Mouse (Mus musculus) heart, embryonic 11.5 days (tissue): ENCODE measurements around the gene Ppfia2. TPM values are rescaled to one million over a fixed set of nuclear protein-coding genes. Genes with fewer than 3 reads are reported as not detected.

ENCODE experiments used
- ATAC-seq: fragments of 200-750 bp; cut with Nextera tagmentation; replicated peaks from 2 replicates; pipeline ENCODE4 v1.8.0; 2017; ENCODE audit warnings: moderate library complexity; ENCODE audit not compliant: insufficient number of reproducible peaks, low FRiP score, low TSS enrichment
- H3K27ac ChIP-seq: fragments of 300-500 bp; sonication (generic); 2 replicates; pipeline ENCODE4 v1.5.1; 2014; ENCODE audit warnings: mild to moderate bottlenecking, low read depth, low read length
- H3K27me3 ChIP-seq: fragments of 300-500 bp; sonication (generic); 2 replicates; pipeline ENCODE4 v1.6.1; 2014; ENCODE audit warnings: mild to moderate bottlenecking, low read length, mixed read lengths; ENCODE audit not compliant: control insufficient read depth, insufficient read depth
- H3K36me3 ChIP-seq: fragments of 300-500 bp; sonication (generic); 2 replicates; pipeline ENCODE4 v1.6.1; 2014; ENCODE audit warnings: mild to moderate bottlenecking, low read length, moderate library complexity, mixed read lengths; ENCODE audit not compliant: control insufficient read depth, insufficient read depth
- H3K4me1 ChIP-seq: fragments of 300-500 bp; sonication (generic); 2 replicates; pipeline ENCODE4 v1.6.1; 2014; ENCODE audit warnings: low read length; ENCODE audit not compliant: control insufficient read depth, insufficient read depth
- H3K4me2 ChIP-seq: fragments of 300-500 bp; sonication (generic); 2 replicates; pipeline ENCODE4 v1.6.1; 2014; ENCODE audit warnings: mild to moderate bottlenecking, moderate library complexity
- H3K4me3 ChIP-seq: fragments of 300-500 bp; sonication (generic); 2 replicates; pipeline ENCODE4 v1.5.1; 2014; ENCODE audit warnings: low read depth, low read length
- H3K9ac ChIP-seq: fragments of 300-500 bp; sonication (generic); 2 replicates; pipeline ENCODE4 v1.6.1; 2014; ENCODE audit warnings: mild to moderate bottlenecking, low read depth, low read length, moderate library complexity
- H3K9me3 ChIP-seq: fragments of 300-500 bp; sonication (generic); replicated peaks from 2 replicates; pipeline ENCODE4 v1.6.1; 2016; ENCODE audit warnings: low read length; ENCODE audit not compliant: control insufficient read depth
- WGBS: fragments of 180-500 bp; shearing (Covaris S2); extraction: QIAGEN DNeasy Blood & Tissue Kit; methylation state at CpG from one replicate; pipeline ENCODE4 v1.1.7; 2014; ENCODE audit not compliant: insufficient replicate concordance; 5-methylcytosine and 5-hydroxymethylcytosine counted together
- polyA plus RNA-seq: library from polyadenylated mRNA; unstranded; fragments of >200 nt; fragmentation: Nextera tagmentation; extraction: Ambion mirVana; gene quantifications from 2 replicates; pipeline ENCODE4 v1.2.1, GENCODE M21; 2014

The Ppfia2 gene
- 0.14 and 0.32 TPM in 2 replicates for polyA plus RNA-seq

DNA sequence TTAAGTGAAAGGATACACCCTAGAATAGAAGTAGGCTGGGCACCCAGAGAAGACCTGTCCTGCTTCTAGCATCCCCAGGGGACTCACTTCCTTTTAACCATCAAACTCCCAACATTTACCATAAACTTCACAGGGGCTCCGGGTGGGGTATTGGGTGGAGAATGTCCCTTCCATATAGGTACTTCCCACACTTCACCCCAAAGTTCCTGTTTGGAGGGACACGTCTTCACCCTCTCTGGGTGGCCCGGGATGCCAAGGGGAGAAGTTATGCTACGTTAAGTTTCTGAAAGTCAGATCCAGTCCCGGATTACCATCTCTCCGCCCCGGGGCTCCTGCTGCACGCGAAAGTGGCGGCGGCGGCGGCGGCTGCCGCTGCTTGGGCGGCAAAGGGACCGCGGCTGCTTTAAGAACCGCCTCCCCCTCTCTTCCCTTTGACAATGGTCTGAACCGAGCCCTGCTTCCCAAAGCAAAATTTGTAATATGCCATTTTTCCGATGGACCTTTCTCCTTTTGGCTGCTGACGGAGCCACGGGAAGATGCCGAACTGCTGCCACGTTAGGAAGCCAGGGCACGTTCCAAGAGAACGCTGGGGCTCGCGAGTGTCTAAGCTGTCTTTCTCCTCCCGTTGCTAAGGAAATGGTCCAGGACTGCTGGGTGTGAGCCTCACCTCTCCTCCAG, at the start of gene Ppfia2:
Gene Ppfia2, plus strand, starts transcription at position 485 of the 678 bp plus-strand sequence.
- Histone ChIP-seq H3K4me2 (peak within 1 kb of the TSS; percentile 62), H3K9me3 (no peaks in the 10 kb centered on the region), H3K9ac (no peak within 1 kb of the TSS), H3K4me3 (peak within 1 kb of the TSS; percentile 41), H3K4me1 (0 out of 2 replicates have a peak, but pooled peaks cover 2% of the 10 kb centered on the region), H3K36me3 (no peaks in the 10 kb centered on the region), H3K27ac (no peak within 1 kb of the TSS), H3K27me3 (peaks cover 20% of the 10 kb centered on the region)
- WGBS: 0% methylated on average over 30 of the region's 30 CpGs
- no peak for ATAC-seq

DNA sequence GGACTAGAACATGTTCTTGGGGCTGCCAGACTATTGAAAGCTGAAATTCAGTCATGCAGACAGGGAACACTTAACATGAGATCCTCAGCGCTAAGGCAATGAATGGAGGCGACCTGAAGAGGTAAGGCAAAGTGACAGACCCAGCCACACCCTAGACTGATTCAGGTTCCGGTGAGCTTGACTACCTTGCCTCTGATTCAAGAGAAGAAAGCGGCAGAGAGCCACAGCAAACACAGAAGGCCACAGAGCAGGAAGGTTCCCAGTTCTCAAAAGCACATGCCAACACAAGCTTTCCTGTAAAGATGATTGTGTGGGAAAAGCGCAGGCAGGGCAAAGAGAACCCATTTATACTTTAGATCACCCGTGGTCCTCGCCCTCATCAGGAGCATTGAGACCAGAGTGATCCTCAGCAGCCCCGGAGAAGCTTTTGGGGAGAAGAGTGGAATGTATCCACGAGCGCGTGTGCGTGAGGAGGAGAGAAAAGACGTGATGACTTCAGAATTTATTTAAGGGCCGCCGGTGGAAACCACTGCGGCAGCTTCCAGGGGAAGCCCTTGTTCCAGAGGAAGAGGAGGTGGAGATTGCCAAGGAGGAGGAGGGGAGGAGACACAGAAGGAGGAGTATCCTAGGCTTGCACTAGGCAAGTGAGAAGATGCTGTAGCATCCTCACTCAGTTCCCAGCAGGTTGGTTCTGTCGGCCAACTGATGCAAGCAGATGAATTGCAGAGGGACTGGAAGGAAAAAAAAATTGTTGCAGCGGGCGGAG, 1.0 kb upstream of the Ppfia2 start:
- 0 out of 2 replicates have a peak, but pooled peaks have one; percentile 18 for ATAC-seq
- no peaks in the 10 kb centered on the region for H3K9me3 ChIP-seq
- 5% methylated on average over 19 of the region's 19 CpGs for WGBS
- H3K4me1 ChIP-seq: 0 out of 2 replicates have a peak, but pooled peaks cover 2% of the 10 kb centered on the region
- peak overlapping the region; percentile 41 for H3K4me3 ChIP-seq
- H3K9ac ChIP-seq: no peak overlapping the region
- peaks cover 20% of the 10 kb centered on the region for H3K27me3 ChIP-seq
- peak overlapping the region; percentile 62 for H3K4me2 ChIP-seq
- H3K27ac ChIP-seq: no peak overlapping the region
- no peaks in the 10 kb centered on the region for H3K36me3 ChIP-seq

DNA sequence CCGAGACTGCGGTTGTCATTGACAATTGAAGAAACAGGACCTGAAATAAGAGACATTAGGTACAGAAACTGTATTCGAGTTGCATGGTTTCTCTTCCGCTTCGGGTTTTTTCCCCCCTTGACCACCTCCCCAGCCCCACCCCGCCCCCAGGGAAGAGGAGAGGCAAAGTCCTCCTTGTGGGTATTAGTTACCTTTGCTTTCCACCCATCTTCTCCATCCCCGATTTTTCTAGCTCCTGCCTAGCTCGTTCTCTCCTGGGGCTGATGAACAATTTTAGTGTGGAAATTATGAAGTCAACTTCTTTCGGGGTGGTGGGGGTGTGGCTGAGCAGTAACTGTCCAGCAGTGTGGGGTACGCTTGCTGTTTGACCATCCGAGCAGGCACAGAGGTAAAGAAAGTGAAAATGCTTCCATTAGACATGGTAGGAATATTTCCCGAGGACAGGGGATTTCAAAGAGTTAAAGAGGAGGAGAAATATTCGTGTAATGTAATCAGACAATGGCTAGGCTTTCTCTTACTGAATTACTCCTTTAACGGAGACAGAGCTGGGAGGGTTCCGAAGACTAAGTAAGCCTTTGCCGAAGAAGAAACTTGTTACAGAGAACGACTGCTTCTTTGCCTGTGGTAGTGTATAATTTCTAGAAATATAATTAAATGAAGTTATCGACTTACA, 530 bp downstream of the Ppfia2 start:
- Histone ChIP-seq H3K9ac (no peak overlapping the region), H3K4me2 (peak overlapping the region; percentile 62), H3K9me3 (no peaks in the 10 kb centered on the region), H3K27ac (no peak overlapping the region), H3K4me3 (peak overlapping the region; percentile 41), H3K27me3 (peaks cover 20% of the 10 kb centered on the region), H3K36me3 (no peaks in the 10 kb centered on the region), H3K4me1 (0 out of 2 replicates have a peak, but pooled peaks cover 2% of the 10 kb centered on the region)
- no peak for ATAC-seq
- 18% methylated on average over 18 of the region's 18 CpGs for WGBS

DNA sequence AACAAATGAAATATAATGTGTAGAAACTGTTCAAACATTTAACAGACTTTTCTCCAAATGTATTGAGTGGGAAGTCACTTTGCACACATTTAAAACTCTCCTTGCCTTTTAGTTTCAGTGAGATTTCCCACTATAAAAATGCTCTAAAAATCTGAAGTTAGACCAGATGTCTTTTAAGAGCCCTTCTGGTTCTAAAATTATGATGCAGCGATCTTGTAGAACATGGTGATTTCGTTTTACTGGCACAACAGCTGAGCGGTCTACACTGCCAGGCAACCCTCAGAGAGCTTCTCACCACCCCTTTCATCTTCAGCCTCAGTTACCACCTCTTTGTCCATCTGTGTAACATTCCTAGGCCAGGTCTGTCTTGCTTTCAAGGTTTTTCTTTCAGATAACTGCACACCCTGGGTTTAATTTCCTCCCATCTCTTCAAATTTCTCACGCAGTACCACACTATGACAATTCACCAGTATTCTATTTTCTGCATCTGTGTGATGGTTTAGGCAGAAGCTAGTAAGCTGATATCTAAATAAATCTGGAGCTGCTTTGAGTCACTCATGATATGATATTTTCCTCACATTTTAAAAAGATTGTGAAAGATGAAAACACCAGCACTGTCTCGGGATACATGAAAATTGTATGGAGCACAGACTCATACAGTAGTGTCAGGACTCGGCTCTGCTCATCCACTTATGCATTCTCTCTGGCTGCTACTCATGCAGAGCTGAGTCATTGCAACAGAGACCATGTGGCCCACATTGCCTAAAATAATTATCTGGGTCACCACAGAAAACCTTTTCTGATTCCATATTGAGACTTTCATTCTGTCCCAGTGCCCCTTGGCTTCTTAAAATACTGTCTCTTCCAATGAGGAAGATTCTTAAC, 39.4 kb downstream of the Ppfia2 start:
- Histone ChIP-seq H3K9ac (no peak overlapping the region), H3K27me3 (no peaks in the 10 kb centered on the region), H3K4me1 (no peaks in the 10 kb centered on the region), H3K4me2 (no peak overlapping the region), H3K4me3 (no peak overlapping the region), H3K27ac (no peak overlapping the region), H3K36me3 (no peaks in the 10 kb centered on the region), H3K9me3 (no peaks in the 10 kb centered on the region)
- 78% methylated on average over 6 of the region's 6 CpGs for WGBS
- no peak for ATAC-seq

DNA sequence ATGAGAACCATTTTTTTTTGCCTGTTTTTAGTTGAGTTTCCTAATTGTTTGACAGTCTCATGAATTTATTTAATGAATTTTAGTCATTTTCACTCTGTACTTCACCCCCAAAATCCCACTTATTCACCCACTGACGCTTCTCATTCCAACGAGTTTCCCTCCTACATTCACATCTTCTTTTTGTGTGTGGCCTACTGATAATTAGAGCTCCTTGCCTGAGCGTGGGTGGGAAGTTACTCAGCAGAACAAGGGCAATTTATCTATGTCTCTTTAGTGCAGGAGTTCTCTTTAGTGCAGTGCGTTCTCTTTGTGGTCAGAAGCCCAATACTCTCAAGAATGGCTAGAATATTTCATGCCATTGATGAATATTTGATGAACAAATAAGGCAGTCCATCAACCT, 95.9 kb downstream of the Ppfia2 start:
- 64% methylated on average over 4 of the region's 4 CpGs for WGBS

DNA sequence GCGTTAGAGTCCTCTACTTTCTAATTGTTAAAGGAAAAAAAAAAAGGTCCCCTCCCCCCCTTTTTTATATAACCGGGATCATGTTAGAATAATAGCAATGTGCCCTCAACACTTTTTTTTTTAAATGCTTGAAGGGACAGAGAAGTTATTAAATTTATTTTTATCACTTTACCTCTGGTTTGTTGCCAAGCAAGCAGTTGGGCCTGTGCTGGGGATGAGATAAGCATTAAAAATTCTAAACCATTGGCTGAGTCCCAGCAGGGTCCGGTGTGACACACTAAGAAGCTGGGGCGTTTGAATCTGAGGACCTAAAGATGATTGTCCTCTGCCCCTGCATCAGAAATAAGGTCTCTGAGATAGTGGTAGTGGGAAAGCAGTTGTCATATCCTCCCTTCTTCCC, 114.9 kb downstream of the Ppfia2 start:
- ATAC-seq: no peak
- H3K4me3 ChIP-seq: no peak overlapping the region
- H3K9ac ChIP-seq: no peak overlapping the region
- no peaks in the 10 kb centered on the region for H3K9me3 ChIP-seq
- no peak overlapping the region for H3K27ac ChIP-seq
- 68% methylated on average over 4 of the region's 4 CpGs for whole genome bisulfite sequencing
- no peaks in the 10 kb centered on the region for H3K36me3 ChIP-seq
- no peaks in the 10 kb centered on the region for H3K4me1 ChIP-seq
- H3K4me2 ChIP-seq: no peak overlapping the region
- H3K27me3 ChIP-seq: no peaks in the 10 kb centered on the region

More for the DNA sequence above, 95.9 kb downstream of the Ppfia2 start:
- no peak overlapping the region for H3K4me3 ChIP-seq
- H3K27me3 ChIP-seq: no peaks in the 10 kb centered on the region
- no peak overlapping the region for H3K27ac ChIP-seq
- H3K9me3 ChIP-seq: no peaks in the 10 kb centered on the region
- no peak overlapping the region for H3K9ac ChIP-seq
- H3K4me1 ChIP-seq: no peaks in the 10 kb centered on the region
- H3K4me2 ChIP-seq: no peak overlapping the region
- no peak for ATAC-seq
- H3K36me3 ChIP-seq: no peaks in the 10 kb centered on the region

DNA sequence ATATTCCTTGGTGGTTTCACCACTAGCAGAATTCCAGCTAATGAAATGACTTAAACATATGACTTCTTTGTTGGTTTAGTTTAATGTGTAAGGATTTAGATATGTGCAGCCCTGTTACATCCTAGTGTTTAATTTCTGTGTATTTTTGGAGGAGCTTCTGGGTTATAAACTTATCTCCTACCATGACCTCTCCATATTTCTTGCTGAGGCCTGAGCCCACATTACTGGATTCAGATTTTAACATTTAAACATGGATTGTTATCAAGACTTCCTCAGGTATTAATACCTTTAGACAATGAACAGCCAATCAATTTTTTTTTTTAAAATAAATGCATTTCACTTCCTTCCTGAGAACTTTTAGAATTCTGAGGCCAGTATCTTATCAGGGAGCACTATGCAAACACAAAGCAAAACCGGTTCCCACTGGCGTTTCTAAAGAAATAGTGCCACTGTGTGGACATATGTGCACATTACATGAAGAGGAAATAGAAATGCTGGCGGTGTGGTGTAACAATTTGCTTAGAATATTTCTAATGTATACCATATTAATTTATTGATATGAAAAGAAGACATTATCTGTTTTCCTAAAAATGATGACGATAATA, 115.4 kb downstream of the Ppfia2 start:
- Histone ChIP-seq H3K27ac (no peak overlapping the region), H3K9me3 (no peaks in the 10 kb centered on the region), H3K4me1 (no peaks in the 10 kb centered on the region), H3K36me3 (no peaks in the 10 kb centered on the region), H3K4me3 (no peak overlapping the region), H3K9ac (no peak overlapping the region), H3K27me3 (no peaks in the 10 kb centered on the region), H3K4me2 (no peak overlapping the region)
- ATAC-seq: no peak; the same call in 1 of the 2 replicates
- WGBS: 4% methylated on average over 4 of the region's 4 CpGs
